Mouse (Mus musculus): ENCODE data around the gene Mxd4. TPM values are rescaled to one million over a fixed set of nuclear protein-coding genes. Genes with fewer than 3 reads are reported as not detected.
A peak's percentile ranks its signal among the peaks of the same experiment; 100 is the strongest.

The Mxd4 gene
- polyA plus RNA-seq, 1 experiment from 2014 or later = 60.1 TPM

DNA sequence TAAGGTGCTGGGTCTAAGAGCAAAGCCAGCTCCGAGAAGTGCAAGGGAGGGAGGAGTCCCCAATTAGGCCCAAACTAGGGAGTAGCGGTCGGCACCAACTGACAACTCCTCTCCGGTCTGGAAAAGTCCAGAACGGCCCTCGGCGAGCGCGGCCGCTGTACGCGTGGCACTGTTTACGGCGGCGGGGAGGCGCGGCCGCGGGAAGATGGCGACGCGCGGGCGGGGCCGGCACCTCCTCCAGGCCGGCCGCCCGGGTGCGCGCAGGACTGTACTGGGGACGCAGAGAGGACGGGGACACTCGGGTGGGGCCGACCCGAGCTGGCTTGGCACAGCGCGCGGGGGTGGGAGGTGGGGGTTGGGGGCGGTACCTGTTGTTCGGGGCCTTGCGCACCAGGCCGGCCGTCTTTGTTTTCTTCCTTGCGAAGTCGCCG is 544 bp downstream of the Mxd4 start:
- in situ Hi-C loops (cut with MboI; ENCODE audit: low pct_unique_long_range_greater_than_20kb) = no loop called here
- DNase-seq (ENCODE audit: low read depth, low spot score) = no peak
- ATAC-seq = peak; percentile 27
- TF ChIP-seq CTCF (IDR thresholded peaks at IDR 0.05) = no peak
- no peaks in the 10 kb centered on the region for H3K27me3 ChIP-seq
- ChIA-PET CTCF (interaction anchor here (1.3 kb wide), 1 partner anchor 11 kb away, joined by 4 read pairs; no protein-coding TSS in a partner anchor), POLR2A (interaction anchor here (0.8 to 1.3 kb wide), 6 partner anchors 9 to 90 kb away, joined by 3 to 4 read pairs (median 3); no protein-coding TSS in a partner anchor)

DNA sequence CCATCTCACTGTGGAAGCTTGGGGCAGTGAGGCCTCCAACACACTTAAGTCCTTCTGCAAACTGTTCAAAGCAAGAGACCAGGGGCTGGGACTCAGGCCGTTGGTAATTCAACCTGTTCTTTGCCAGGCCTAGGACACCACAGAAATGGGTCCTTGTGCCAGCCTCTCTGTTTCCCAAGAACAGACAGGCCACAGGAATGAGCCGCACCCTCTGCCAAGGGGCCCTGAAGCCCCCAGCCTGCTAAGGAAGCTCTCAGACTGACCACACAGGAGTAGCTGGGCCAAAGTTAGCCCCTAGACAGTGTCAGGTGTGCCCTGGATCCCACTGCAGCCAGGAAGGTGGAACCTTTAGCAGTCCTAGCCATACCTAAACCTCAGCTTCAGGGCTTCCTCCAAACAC is 1.1 kb downstream of the Mxd4 start:
- in situ Hi-C loops (cut with MboI; ENCODE audit: low pct_unique_long_range_greater_than_20kb) = no loop called here
- DNase-seq (ENCODE audit: low read depth, low spot score) (no peak), ATAC-seq (no peak)
- no peaks in the 10 kb centered on the region for H3K27me3 ChIP-seq
- ChIA-PET CTCF (interaction anchor here (1.2 to 1.3 kb wide), 2 partner anchors 12 to 14 kb away, joined by 3 to 4 read pairs; no protein-coding TSS in a partner anchor), POLR2A (interaction anchor here (0.6 to 1.3 kb wide), 8 partner anchors 9 to 230 kb away, joined by 3 to 4 read pairs (median 4); no protein-coding TSS in a partner anchor)
- no peak for TF ChIP-seq CTCF (IDR thresholded peaks at IDR 0.05)

DNA sequence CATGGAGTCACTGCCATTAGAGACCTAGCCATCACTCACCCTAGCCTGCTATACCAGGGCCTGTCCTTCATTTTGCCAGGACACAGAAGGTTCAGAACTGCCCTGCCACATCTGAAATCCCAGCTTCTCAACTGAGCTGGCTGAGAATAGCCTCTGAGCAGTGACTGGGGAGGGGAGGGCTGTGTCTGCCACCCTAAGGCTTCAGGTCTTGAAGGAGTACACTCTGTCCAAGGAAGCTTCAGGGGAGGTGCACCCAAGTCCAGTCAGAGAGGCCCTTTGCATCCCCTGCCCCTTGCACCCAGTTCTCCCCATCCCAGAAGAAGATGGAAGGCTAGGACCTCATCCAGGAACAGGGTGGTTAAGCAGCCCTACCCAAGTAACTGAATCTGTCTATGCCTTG is 1.7 kb downstream of the Mxd4 start:
- DNase-seq (ENCODE audit: low read depth, low spot score) = no peak
- TF ChIP-seq CTCF (IDR thresholded peaks at IDR 0.05) = no peak
- H3K27me3 ChIP-seq = no peaks in the 10 kb centered on the region
- ChIA-PET CTCF (interaction anchor here (1.2 to 1.3 kb wide), 2 partner anchors 13 kb away, joined by 3 to 4 read pairs; no protein-coding TSS in a partner anchor), POLR2A (interaction anchor here (0.6 kb wide), 2 partner anchors 13 to 230 kb away, joined by 4 read pairs; no protein-coding TSS in a partner anchor)
- in situ Hi-C loops (cut with MboI; ENCODE audit: low pct_unique_long_range_greater_than_20kb) = no loop called here
- no peak for ATAC-seq

DNA sequence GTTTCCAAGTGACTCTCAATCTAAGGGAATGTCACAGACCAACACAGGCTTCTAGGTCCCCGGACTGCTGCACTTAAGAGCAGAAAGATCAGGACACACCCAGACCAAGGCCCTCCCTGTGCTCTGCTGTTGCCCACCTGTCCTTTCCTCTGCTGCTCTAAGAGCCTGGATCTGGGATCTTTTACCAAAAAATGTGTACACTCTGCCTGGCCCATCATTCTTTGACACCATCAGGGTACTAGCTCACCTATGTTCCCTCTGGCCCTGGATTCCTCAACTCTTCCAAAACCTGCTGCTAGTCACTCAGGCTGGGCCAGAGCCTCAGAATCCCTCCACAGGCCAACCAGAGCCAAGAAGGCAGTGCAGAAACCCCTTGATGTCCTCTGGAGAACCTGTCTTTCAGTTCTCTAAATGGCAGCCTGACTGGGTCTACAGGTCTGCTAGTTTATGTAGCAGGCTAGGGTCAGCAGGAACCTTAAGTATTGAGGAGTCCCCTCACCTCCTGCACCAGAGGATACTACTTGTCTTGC is 2.4 kb downstream of the Mxd4 start:
- CTCF ChIA-PET = interaction anchor here (1.2 kb wide), 1 partner anchor 13 kb away, joined by 3 read pairs; no protein-coding TSS in a partner anchor

DNA sequence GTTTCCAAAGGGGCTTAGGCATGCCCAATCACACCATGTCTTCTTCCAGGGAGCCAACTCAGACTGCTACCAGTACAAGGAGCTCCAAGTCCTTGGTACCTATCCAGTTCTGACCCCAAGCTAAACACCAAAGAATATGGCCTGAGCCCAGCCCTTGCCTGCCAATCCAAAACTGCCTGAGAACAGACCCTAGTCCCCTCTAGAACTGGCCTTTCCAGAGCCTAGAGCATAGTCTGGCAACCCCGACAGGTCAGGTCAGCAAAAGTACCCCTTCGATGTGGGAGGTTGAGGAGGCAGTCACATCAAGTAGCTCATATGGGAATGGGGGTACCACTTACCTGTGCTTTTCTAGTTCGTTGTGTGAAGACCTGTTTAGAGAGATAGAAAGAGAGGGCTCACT is 3.5 kb downstream of the Mxd4 start:
- H3K27me3 ChIP-seq = no peaks in the 10 kb centered on the region
- no peak for DNase-seq (ENCODE audit: low read depth, low spot score)
- no peak for TF ChIP-seq CTCF (IDR thresholded peaks at IDR 0.05)
- ChIA-PET POLR2A (interaction anchor here (1.4 kb wide), 1 partner anchor 11 kb away, joined by 6 read pairs; no protein-coding TSS in a partner anchor), CTCF (no interaction called here)
- ATAC-seq = no peak
- in situ Hi-C loops (cut with MboI; ENCODE audit: low pct_unique_long_range_greater_than_20kb) = no loop called here

More for the DNA sequence above, 2.4 kb downstream of the Mxd4 start:
- ATAC-seq = no peak
- POLR2A ChIA-PET = no interaction called here
- no peak for DNase-seq (ENCODE audit: low read depth, low spot score)
- no peaks in the 10 kb centered on the region for H3K27me3 ChIP-seq
- TF ChIP-seq CTCF (IDR thresholded peaks at IDR 0.05) = no peak
- in situ Hi-C loops (cut with MboI; ENCODE audit: low pct_unique_long_range_greater_than_20kb) = no loop called here

DNA sequence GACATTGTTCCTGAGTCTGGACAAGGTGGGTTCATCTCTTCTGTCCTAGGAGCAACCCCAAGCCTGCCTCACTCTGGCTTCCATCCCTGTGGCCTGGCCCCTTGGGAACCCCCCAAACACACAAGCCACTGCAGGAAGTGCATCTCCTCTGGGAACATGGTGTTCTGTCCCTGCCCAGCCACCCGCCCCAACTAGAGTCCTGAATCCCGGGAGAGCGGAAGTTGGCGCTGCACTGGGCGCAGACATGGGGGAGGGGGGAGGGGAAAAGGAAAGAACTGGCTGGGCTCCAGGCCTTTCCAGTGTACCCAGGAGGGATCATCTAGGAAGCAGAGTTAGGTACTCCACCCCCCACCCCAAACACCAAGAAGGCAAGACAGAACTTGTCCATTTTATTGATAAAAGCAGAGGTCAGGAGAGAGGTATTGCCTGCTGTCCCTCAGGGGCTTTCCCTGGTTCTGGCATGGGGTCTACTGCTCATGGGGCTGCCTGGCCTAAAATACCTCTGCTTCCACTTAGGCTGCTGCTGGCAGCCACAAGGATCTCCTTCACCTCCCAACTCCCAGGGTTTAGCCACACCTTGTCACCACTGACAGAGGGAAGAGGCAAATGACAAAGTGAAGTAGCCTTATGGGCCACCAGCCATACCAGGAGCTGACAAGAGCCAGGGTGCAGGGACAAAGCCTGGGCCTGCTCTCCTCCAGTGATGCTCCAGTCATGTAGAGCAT is 4.2 kb downstream of the Mxd4 start:
- POLR2A ChIA-PET = interaction anchor here (1.4 to 1.6 kb wide), 2 partner anchors 10 to 13 kb away, joined by 6 to 8 read pairs; partner anchors contain the start of genes Haus3 and Poln
- DNase-seq (ENCODE audit: low read depth, low spot score) (no peak), ATAC-seq (no peak)
- H3K27me3 ChIP-seq = no peaks in the 10 kb centered on the region
- no peak for TF ChIP-seq CTCF (IDR thresholded peaks at IDR 0.05)
- in situ Hi-C loops (cut with MboI; ENCODE audit: low pct_unique_long_range_greater_than_20kb) = no loop called here
- CTCF ChIA-PET = no interaction called here

DNA sequence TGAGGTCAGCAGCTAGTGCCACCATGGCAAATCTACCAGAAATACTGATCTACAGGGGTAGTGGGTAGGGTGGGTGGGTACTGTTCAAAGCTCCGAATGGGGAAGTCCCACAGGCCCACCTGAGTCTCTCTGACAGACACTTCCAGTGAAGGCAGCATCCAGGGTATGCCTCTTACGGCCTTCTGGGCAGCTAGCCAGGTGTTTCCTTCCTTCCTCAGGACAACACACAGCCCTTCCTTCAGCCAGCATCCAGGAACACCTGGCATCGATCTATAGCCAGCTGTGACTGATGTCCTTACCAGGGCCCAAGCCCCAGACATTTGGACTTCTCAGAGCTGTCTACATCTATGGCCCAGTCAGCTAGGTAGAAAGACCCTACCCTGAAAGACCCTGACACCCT is 5.0 kb downstream of the Mxd4 start:
- DNase-seq (ENCODE audit: low read depth, low spot score) = no peak

DNA sequence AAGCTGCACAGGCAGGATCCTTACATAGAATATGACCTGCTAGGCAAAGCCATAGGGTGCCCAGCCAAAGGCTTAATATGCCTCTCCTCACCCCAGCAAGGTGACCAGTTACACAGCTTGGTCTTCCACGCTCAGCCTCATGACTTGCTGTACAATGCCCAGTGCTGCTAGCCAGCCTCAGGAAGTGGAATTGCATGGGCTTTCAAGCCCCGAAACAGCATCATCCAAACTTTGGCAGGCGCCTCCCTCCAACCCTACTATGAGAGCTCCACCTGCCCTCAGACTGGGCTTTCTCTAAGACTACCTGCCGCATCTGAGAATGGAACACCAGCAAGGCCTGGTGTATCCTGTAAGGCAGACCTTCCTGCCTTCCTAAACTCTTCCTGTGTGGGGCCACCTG is 9.7 kb downstream of the Mxd4 start:
- H3K27me3 ChIP-seq = no peaks in the 10 kb centered on the region
- no peak for DNase-seq (ENCODE audit: low read depth, low spot score)
- no peak for ATAC-seq
- ChIA-PET CTCF (no interaction called here), POLR2A (interaction anchor here (1.0 kb wide), 1 partner anchor 9 kb away, joined by 3 read pairs; no protein-coding TSS in a partner anchor)
- in situ Hi-C loops (cut with MboI; ENCODE audit: low pct_unique_long_range_greater_than_20kb) = no loop called here
- no peak for TF ChIP-seq CTCF (IDR thresholded peaks at IDR 0.05)

More for the DNA sequence above, 5.0 kb downstream of the Mxd4 start:
- TF ChIP-seq CTCF (IDR thresholded peaks at IDR 0.05) = no peak
- ChIA-PET POLR2A (interaction anchor here (1.6 kb wide), 1 partner anchor 12 kb away, joined by 8 read pairs; the partner anchor contains the start of genes Haus3 and Poln), CTCF (no interaction called here)
- in situ Hi-C loops (cut with MboI; ENCODE audit: low pct_unique_long_range_greater_than_20kb) = no loop called here
- no peaks in the 10 kb centered on the region for H3K27me3 ChIP-seq
- no peak for ATAC-seq

DNA sequence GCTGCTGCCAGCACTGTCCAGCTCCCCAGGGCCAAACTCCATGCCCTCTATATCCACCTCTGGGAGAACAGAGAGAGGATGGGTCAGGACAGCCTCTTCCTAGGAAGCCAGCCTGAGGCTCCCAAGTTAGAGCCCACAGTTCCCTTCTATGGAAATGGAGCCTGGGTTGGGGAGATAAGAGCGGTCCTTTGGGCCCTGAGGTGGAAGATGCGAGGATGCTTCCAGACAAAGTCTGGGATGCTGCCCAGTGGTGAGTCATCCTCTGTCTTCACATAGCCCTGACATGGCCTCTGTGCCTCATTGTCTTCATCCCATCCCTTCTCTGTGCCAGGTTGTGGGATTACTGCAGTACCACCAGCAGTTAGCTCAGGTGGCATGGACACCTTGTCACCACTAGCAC is 10.4 kb downstream of the Mxd4 start:
- CTCF ChIA-PET = no interaction called here
- POLR2A ChIA-PET = no interaction called here
- in situ Hi-C loops (cut with MboI; ENCODE audit: low pct_unique_long_range_greater_than_20kb) = no loop called here
- no peak for TF ChIP-seq CTCF (IDR thresholded peaks at IDR 0.05)
- DNase-seq (ENCODE audit: low read depth, low spot score) (no peak), ATAC-seq (no peak)
- no peaks in the 10 kb centered on the region for H3K27me3 ChIP-seq

DNA sequence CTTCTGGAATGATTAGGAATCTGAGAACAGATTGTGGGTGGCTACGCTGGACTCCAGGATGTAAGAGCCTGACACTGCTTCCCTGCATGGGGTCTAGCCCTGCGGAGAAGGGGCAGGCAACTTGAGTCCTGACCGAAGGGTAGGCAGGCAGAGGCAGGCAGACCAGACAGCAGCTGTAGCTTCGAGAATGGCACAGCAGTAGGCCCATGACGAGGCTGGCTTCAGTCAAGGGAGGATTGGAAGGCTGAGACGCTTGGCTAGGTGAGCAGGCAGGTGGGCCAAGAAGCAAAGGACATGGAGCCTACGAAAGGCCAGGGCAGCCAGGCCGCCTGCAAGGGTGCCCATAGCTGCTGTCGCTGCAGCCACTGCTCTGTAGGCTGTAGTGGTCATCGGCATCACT is 10.8 kb downstream of the Mxd4 start:
- no peak for ATAC-seq
- no peak for TF ChIP-seq CTCF (IDR thresholded peaks at IDR 0.05)
- in situ Hi-C loops (cut with MboI; ENCODE audit: low pct_unique_long_range_greater_than_20kb) = no loop called here
- no peak for DNase-seq (ENCODE audit: low read depth, low spot score)
- CTCF ChIA-PET = no interaction called here
- no peaks in the 10 kb centered on the region for H3K27me3 ChIP-seq
- POLR2A ChIA-PET = no interaction called here

DNA sequence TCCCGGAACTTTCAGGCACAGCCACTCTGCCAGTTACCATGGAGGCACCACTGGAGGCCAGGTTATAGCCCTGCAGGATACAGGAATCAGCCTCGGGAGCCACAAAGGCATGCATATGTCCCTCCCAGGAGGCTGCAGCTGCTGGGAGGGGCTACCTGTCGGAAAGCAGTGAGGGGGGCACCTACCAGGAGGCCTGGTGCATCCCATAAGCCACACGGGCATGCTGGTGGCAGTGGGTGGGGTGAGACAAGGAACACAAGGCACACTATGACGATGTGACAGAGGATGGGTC is 12.2 kb downstream of the Mxd4 start:
- in situ Hi-C loops (cut with MboI; ENCODE audit: low pct_unique_long_range_greater_than_20kb) = no loop called here
- no peak for DNase-seq (ENCODE audit: low read depth, low spot score)
- ATAC-seq = no peak
- POLR2A ChIA-PET = interaction anchor here (1.2 kb wide), 1 partner anchor 12 kb away, joined by 3 read pairs; the partner anchor contains the start of gene Mxd4
- H3K27me3 ChIP-seq = no peaks in the 10 kb centered on the region
- CTCF ChIA-PET = no interaction called here
- TF ChIP-seq CTCF (IDR thresholded peaks at IDR 0.05) = no peak
